Mouse (Mus musculus): ENCODE measurements around the gene Gm20937. TPM values are rescaled to one million over a fixed set of nuclear protein-coding genes. Genes with fewer than 3 reads are reported as not detected.
"Not testable (repeated sequence)": the region's sequence is repeated elsewhere in the genome, so short reads cannot be mapped to it uniquely, and the experiment has no call there.

Gm20937 gene
- total RNA-seq (2021), result not detected

GRCm38 (mm10) chrY:68294798-68295197, at the start of gene Gm20937:
Gene Gm20937 (minus strand): TSS chrY:68294898.
- not testable (repeated sequence) for DNase-seq

Other genes with a start within 250 kb of the Gm20937 start
- not detected for gene Gm20816, start 243.1 kb upstream of the Gm20937 start, total RNA-seq (2021)